Comparison of ENCODE assay signal across 9 mouse cellular contexts in genomic region chr1:74361812-74362211, GRCm38 (mm10). TPM values are rescaled to one million over a fixed set of nuclear protein-coding genes. Genes with fewer than 3 reads are reported as not detected.
DNase-seq lines count a peak whose midpoint lies in the region; ATAC-seq and TF ChIP-seq lines count a peak whose summit lies in the region.
"Had no signal": no experiment of that assay in that cellular context is flagged by ENCODE, and none has a peak within 500 bp of the region (broad histone marks: within the 10 kb centered on the region; RNA-seq: fewer than 3 reads in every experiment).

Gene Catip, plus strand, starts transcription at chr1:74362108.

- TF ChIP-seq POLR2A in CH12.LX (IDR thresholded peaks at IDR 0.05; ENCODE audit: low read depth, low read length): no peak
- no peak for TF ChIP-seq POLR2A in embryonic fibroblast, embryonic 13.5 days (IDR thresholded peaks at IDR 0.05; ENCODE audit: low read depth, low read length)

- no peaks in the 10 kb centered on the region for H3K27me3 ChIP-seq in CH12.LX (replicated peaks)
- no peaks in the 10 kb centered on the region for H3K27me3 ChIP-seq in heart, embryonic 10.5 days (ENCODE audit: insufficient read depth, poor library complexity, severe bottlenecking)
- H3K27me3 ChIP-seq in limb, embryonic 11.5 days (ENCODE audit: control insufficient read depth, insufficient read depth, low read length): no peaks in the 10 kb centered on the region
- no peaks in the 10 kb centered on the region for H3K27me3 ChIP-seq in midbrain, embryonic 16.5 days (ENCODE audit: control insufficient read depth, insufficient read depth, low read depth, low read length)
- no peaks in the 10 kb centered on the region for H3K27me3 ChIP-seq in stomach, embryonic 14.5 days (ENCODE audit: control insufficient read depth, insufficient read depth, low read length)

- ATAC-seq in limb, embryonic 11.5 days (ENCODE audit: insufficient number of reproducible peaks, low FRiP score, low TSS enrichment, low read depth): peak; percentile 68
- ATAC-seq in midbrain, embryonic 16.5 days: peak; percentile 85
- ATAC-seq in stomach, embryonic 14.5 days (ENCODE audit: insufficient number of reproducible peaks, insufficient read depth, low FRiP score, low read depth): peak; percentile 70; the same call in 1 of the 2 replicates

- peaks cover 0 to 2% of the 10 kb centered on the region in 2 experiments for H3K36me3 ChIP-seq in CH12.LX (replicated peaks in 1 of 2; ENCODE audit: control insufficient read depth in 1 of 2, insufficient read depth in 1 of 2, low read length in 1 of 2)
- no peaks in the 10 kb centered on the region for H3K36me3 ChIP-seq in heart, embryonic 10.5 days
- H3K36me3 ChIP-seq in limb, embryonic 11.5 days (ENCODE audit: control insufficient read depth, insufficient read depth, low read length): no peaks in the 10 kb centered on the region
- H3K36me3 ChIP-seq in midbrain, embryonic 16.5 days (ENCODE audit: control insufficient read depth, insufficient read depth, low read length): no peaks in the 10 kb centered on the region
- no peaks in the 10 kb centered on the region for H3K36me3 ChIP-seq in stomach, embryonic 14.5 days (ENCODE audit: control insufficient read depth, insufficient read depth, low read length)
- H3K36me3 ChIP-seq: liver, embryonic 15.5 days had no signal

- in situ Hi-C loops in CH12.LX (cut with MboI; ENCODE audit: low pct_ligation_motif_present, low pct_unique_long_range_greater_than_20kb, low sequenced_read_pairs): loop anchor here (5.0 kb wide), 1 partner anchor 55 kb away; the partner anchor contains the start of gene Tmbim1

- dilution Hi-C loops in CH12.LX (cut with MboI; ENCODE audit: extremely low pct_ligation_motif_present, extremely low pct_unique_long_range_greater_than_20kb, low sequenced_read_pairs): no loop called here

- no peaks in the 10 kb centered on the region for H3K9me3 ChIP-seq in CH12.LX (replicated peaks; ENCODE audit: low read length)
- no peaks in the 10 kb centered on the region for H3K9me3 ChIP-seq in heart, embryonic 10.5 days
- no peaks in the 10 kb centered on the region for H3K9me3 ChIP-seq in limb, embryonic 11.5 days (ENCODE audit: control insufficient read depth, low read length)
- no peaks in the 10 kb centered on the region for H3K9me3 ChIP-seq in midbrain, embryonic 16.5 days (replicated peaks; ENCODE audit: control insufficient read depth, low read length, poor library complexity, severe bottlenecking)
- no peaks in the 10 kb centered on the region for H3K9me3 ChIP-seq in stomach, embryonic 14.5 days (ENCODE audit: control insufficient read depth, low read depth, low read length)
- H3K9me3 ChIP-seq: liver, embryonic 15.5 days had no signal

- no peak within 1 kb of the TSS for H3K4me3 ChIP-seq in CH12.LX (replicated peaks in 1 of 3; ENCODE audit: low read depth in 2 of 3, low read length in 2 of 3, poor library complexity in 1 of 3)
- no peak within 1 kb of the TSS for H3K4me3 ChIP-seq in embryonic fibroblast, embryonic 13.5 days (ENCODE audit: insufficient read depth, low read length)
- 0 out of 2 replicates have a peak within 1 kb of the TSS, but pooled peaks have one; percentile 6 for H3K4me3 ChIP-seq in heart, embryonic 10.5 days
- no peak within 1 kb of the TSS for H3K4me3 ChIP-seq in limb, embryonic 11.5 days (ENCODE audit: low read depth, low read length)
- H3K4me3 ChIP-seq in midbrain, embryonic 16.5 days (ENCODE audit: low read depth, low read length): no peak within 1 kb of the TSS
- no peak within 1 kb of the TSS for H3K4me3 ChIP-seq in stomach, embryonic 14.5 days (ENCODE audit: low read depth, low read length)
- H3K4me3 ChIP-seq: liver, embryonic 15.5 days had no signal

- TF ChIP-seq RAD21 in CH12.LX (IDR thresholded peaks at IDR 0.05; ENCODE audit: low read depth, low read length): peak; percentile 97

- H3K4me2 ChIP-seq in CH12.LX (ENCODE audit: insufficient read depth, low read depth, poor library complexity, severe bottlenecking): no peak within 1 kb of the TSS
- peak within 1 kb of the TSS; percentile 18; the same call in 1 of the 2 replicates for H3K4me2 ChIP-seq in limb, embryonic 11.5 days (ENCODE audit: low read depth, severe bottlenecking)
- no peak within 1 kb of the TSS for H3K4me2 ChIP-seq in midbrain, embryonic 16.5 days (ENCODE audit: low read length)
- no peak within 1 kb of the TSS for H3K4me2 ChIP-seq in stomach, embryonic 14.5 days (replicated peaks; ENCODE audit: low read depth, low read length)
- H3K4me2 ChIP-seq: liver, embryonic 15.5 days had no signal

- peak; percentile 88 for DNase-seq in CH12.LX (ENCODE audit: extremely low read depth)
- DNase-seq in brain, adult 2 months (ENCODE audit: low read depth, low spot score): peak; percentile 97
- DNase-seq in heart, embryonic 10.5 days (ENCODE audit: low spot score): no peak
- DNase-seq in kidney, adult 9 months: peak; percentile 90
- peak; percentile 81 for DNase-seq in limb, embryonic 11.5 days (ENCODE audit: low spot score)

- WGBS in heart, embryonic 10.5 days: 7% methylated on average over 2 of the region's 2 CpGs
- WGBS in limb, embryonic 11.5 days: 0% methylated on average over 2 of the region's 2 CpGs
- 0% methylated on average over 2 of the region's 2 CpGs for WGBS in midbrain, embryonic 16.5 days
- WGBS in stomach, embryonic 14.5 days: 0% methylated on average over 2 of the region's 2 CpGs

- TF ChIP-seq EP300 in CH12.LX (IDR thresholded peaks at IDR 0.05; ENCODE audit: low read length): no peak

- no peak within 1 kb of the TSS for H3K9ac ChIP-seq in CH12.LX (ENCODE audit: insufficient read depth, low read depth)
- no peak within 1 kb of the TSS for H3K9ac ChIP-seq in limb, embryonic 11.5 days (ENCODE audit: low read length)
- H3K9ac ChIP-seq in midbrain, embryonic 16.5 days (ENCODE audit: low read depth, low read length): no peak within 1 kb of the TSS
- H3K9ac ChIP-seq in stomach, embryonic 14.5 days (replicated peaks; ENCODE audit: low read depth, low read length): no peak within 1 kb of the TSS
- H3K9ac ChIP-seq: liver, embryonic 15.5 days had no signal

- peaks cover 36 to 68% of the 10 kb centered on the region in 2 experiments for H3K4me1 ChIP-seq in CH12.LX (ENCODE audit: control insufficient read depth in 1 of 2, insufficient read depth in 2 of 2)
- H3K4me1 ChIP-seq in embryonic fibroblast, embryonic 13.5 days (ENCODE audit: control insufficient read depth, insufficient read depth, low read length): no peaks in the 10 kb centered on the region
- peaks cover 14% of the 10 kb centered on the region for H3K4me1 ChIP-seq in heart, embryonic 10.5 days
- peaks cover 3% of the 10 kb centered on the region for H3K4me1 ChIP-seq in limb, embryonic 11.5 days (ENCODE audit: control insufficient read depth, insufficient read depth, low read length)
- no peaks in the 10 kb centered on the region for H3K4me1 ChIP-seq in midbrain, embryonic 16.5 days (ENCODE audit: control insufficient read depth, insufficient read depth, low read length)
- no peaks in the 10 kb centered on the region for H3K4me1 ChIP-seq in stomach, embryonic 14.5 days (ENCODE audit: control insufficient read depth, insufficient read depth, low read length)

- peak; percentile 49 to 97; a peak in 3 of 4 replicates for TF ChIP-seq CTCF in CH12.LX (conservative IDR thresholded peaks at IDR 0.05 in 1 of 2, IDR thresholded peaks at IDR 0.05 in 1 of 2; ENCODE audit: low read depth in 2 of 2, low read length in 2 of 2)
- TF ChIP-seq CTCF in embryonic fibroblast, embryonic 13.5 days (IDR thresholded peaks at IDR 0.05; ENCODE audit: borderline replicate concordance, insufficient read depth, low read length): no peak

- no peak within 1 kb of the TSS; the same call in 1 of the 2 replicates for H3K27ac ChIP-seq in CH12.LX (ENCODE audit: insufficient read depth, low read depth)
- peak within 1 kb of the TSS; percentile 0; the same call in 1 of the 2 replicates for H3K27ac ChIP-seq in embryonic fibroblast, embryonic 13.5 days (ENCODE audit: insufficient read depth, low read length)
- H3K27ac ChIP-seq in heart, embryonic 10.5 days: peak within 1 kb of the TSS; percentile 7; the same call in 1 of the 2 replicates
- no peak within 1 kb of the TSS for H3K27ac ChIP-seq in limb, embryonic 11.5 days (replicated peaks; ENCODE audit: low read depth, low read length)
- no peak within 1 kb of the TSS for H3K27ac ChIP-seq in midbrain, embryonic 16.5 days (ENCODE audit: low read length)
- H3K27ac ChIP-seq in stomach, embryonic 14.5 days (ENCODE audit: low read length): no peak within 1 kb of the TSS
- H3K27ac ChIP-seq: liver, embryonic 15.5 days had no signal

- no peaks in the 10 kb centered on the region for H3K79me2 ChIP-seq in CH12.LX (replicated peaks; ENCODE audit: control insufficient read depth, extremely low read depth, insufficient read depth, poor library complexity, severe bottlenecking)

TF ChIP-seq in CH12.LX, 34 proteins besides CTCF, POLR2A, EP300 and RAD21 (continues in another document):
- TF ChIP-seq MEF2A (IDR thresholded peaks at IDR 0.05; ENCODE audit: borderline replicate concordance, low read depth, low read length): no peak
- no peak for TF ChIP-seq ZMIZ1 (IDR thresholded peaks at IDR 0.05; ENCODE audit: low read depth, low read length)
- TF ChIP-seq USF1 (IDR thresholded peaks at IDR 0.05; ENCODE audit: low read depth, low read length): no peak
- no peak for TF ChIP-seq PAX5 (IDR thresholded peaks at IDR 0.05; ENCODE audit: low read length)
- no peak for TF ChIP-seq ETS1 (conservative IDR thresholded peaks at IDR 0.05; ENCODE audit: low read depth, low read length)
- TF ChIP-seq MYC (IDR thresholded peaks at IDR 0.05; ENCODE audit: low read depth, low read length): no peak
- TF ChIP-seq E2F4 (IDR thresholded peaks at IDR 0.05; ENCODE audit: insufficient replicate concordance, low read depth, low read length): no peak
- TF ChIP-seq NRF1 (IDR thresholded peaks at IDR 0.05; ENCODE audit: low read depth, low read length): no peak
- no peak for TF ChIP-seq UBTF (IDR thresholded peaks at IDR 0.05; ENCODE audit: low read depth, low read length)
- no peak for TF ChIP-seq ZNF384 (IDR thresholded peaks at IDR 0.05; ENCODE audit: low read depth, low read length)
- no peak for TF ChIP-seq JUND (conservative IDR thresholded peaks at IDR 0.05; ENCODE audit: low read depth, low read length)
- TF ChIP-seq SMC3 (IDR thresholded peaks at IDR 0.05; ENCODE audit: low read depth, low read length): peak; percentile 99
- peak; percentile 92 for TF ChIP-seq ZC3H11A (IDR thresholded peaks at IDR 0.05; ENCODE audit: low read depth, low read length)

RNA-seq across cellular contexts. Expression of gene Catip, which starts in this region (rescaled TPM):
- total RNA-seq in CH12.LX (2012; rRNA removed): 0.21 and 0.30 TPM in 2 replicates
- total RNA-seq in CH12.LX (2014; rRNA removed): 0.11 and 0.20 TPM in 2 replicates
- 2.1 and 2.6 TPM in 2 replicates for polyA plus RNA-seq in CH12.LX (2012; ENCODE audit: insufficient read length, low read depth)
- polyA plus RNA-seq in embryonic fibroblast, embryonic 13.5 days (2011; ENCODE audit: insufficient read length, low read depth, missing spikeins): 3.6 and 3.7 TPM in 2 replicates
- polyA plus RNA-seq in heart, embryonic 10.5 days (2016; fragmentation: Nextera tagmentation; extraction: Ambion mirVana): 0.20 and 0.28 TPM in 2 replicates
- 0.25 and 0.79 TPM in 2 replicates for polyA plus RNA-seq in limb, embryonic 11.5 days (2014; fragmentation: Nextera tagmentation; extraction: Ambion mirVana)
- 2.0 and 2.5 TPM in 2 replicates for polyA plus RNA-seq in midbrain, embryonic 16.5 days (2015; fragmentation: Nextera tagmentation; extraction: Ambion mirVana)
- polyA plus RNA-seq in stomach, embryonic 14.5 days (2014; fragmentation: Nextera tagmentation; extraction: Ambion mirVana): 0.69 and 0.81 TPM in 2 replicates
- polyA plus RNA-seq: liver, embryonic 15.5 days had no signal

Comparison
In these comparisons a context has a peak if more than half of its experiments do, and no peak if none do; other contexts are left out.
1. Peak in DNase-seq, ATAC-seq and H3K4me2 ChIP-seq in limb, embryonic 11.5 days; RNA of the gene not detected or under 1 TPM.
2. Peak in ATAC-seq in stomach, embryonic 14.5 days; RNA of the gene not detected or under 1 TPM.
3. H3K27ac ChIP-seq: peak in embryonic fibroblast, embryonic 13.5 days (single experiment) and heart, embryonic 10.5 days (single experiment); none in CH12.LX (single experiment), limb, embryonic 11.5 days (single experiment), midbrain, embryonic 16.5 days (single experiment) and stomach, embryonic 14.5 days (single experiment).
4. Peak in every context shown above with its lines, with median percentiles within 50 percentile points of each other: ATAC-seq.